Mouse (Mus musculus): Measurements from ENCODE around the gene Ndel1. TPM values are rescaled to one million over a fixed set of nuclear protein-coding genes. Genes with fewer than 3 reads are reported as not detected.

Gene Ndel1
- total and polyA plus RNA-seq, 3 experiments, result 31.1 to 46.9 (median 35.2) TPM

DNA sequence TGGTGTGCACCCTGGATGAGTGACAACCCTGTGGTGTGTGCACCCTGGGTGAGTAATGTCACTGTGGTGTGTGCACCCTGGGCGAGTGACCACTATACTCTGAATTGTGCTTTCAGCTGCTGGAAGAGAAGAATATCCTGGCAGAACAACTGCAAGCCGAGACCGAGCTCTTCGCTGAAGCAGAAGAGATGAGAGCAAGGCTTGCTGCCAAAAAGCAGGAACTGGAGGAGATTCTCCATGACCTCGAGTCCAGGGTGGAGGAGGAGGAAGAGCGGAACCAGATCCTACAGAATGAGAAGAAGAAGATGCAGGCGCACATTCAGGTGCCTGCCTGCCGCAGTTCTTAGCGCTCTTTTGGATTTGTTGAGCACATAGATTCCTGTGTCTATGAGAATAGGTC is 84.4 kb downstream of the Ndel1 start:
- H3K4me1 ChIP-seq (ENCODE audit: control insufficient read depth in 1 of 2, insufficient read depth in 2 of 2), result peaks cover 0 to 6% of the 10 kb centered on the region in 2 experiments; a peak in 1 of 4 replicates
- no peak overlapping the region for H3K4me3 ChIP-seq (replicated peaks in 1 of 3; ENCODE audit: low read depth in 2 of 3, low read length in 2 of 3, poor library complexity in 1 of 3)
- dilution Hi-C loops (cut with MboI; ENCODE audit: extremely low pct_ligation_motif_present, extremely low pct_unique_long_range_greater_than_20kb, low sequenced_read_pairs), result no loop called here
- H3K27me3 ChIP-seq (replicated peaks), result no peaks in the 10 kb centered on the region
- TF ChIP-seq KAT2A (IDR thresholded peaks at IDR 0.05; ENCODE audit: insufficient replicate concordance, low read length) (no peak), TBP (conservative IDR thresholded peaks at IDR 0.05; ENCODE audit: low read depth, low read length) (no peak), MXI1 (IDR thresholded peaks at IDR 0.05; ENCODE audit: low read depth, low read length) (no peak), SMC3 (IDR thresholded peaks at IDR 0.05; ENCODE audit: low read depth, low read length) (no peak)
- DNase-seq (ENCODE audit: extremely low read depth), result no peak
- H3K9ac ChIP-seq (ENCODE audit: insufficient read depth, low read depth), result no peak overlapping the region
- in situ Hi-C loops (cut with MboI; ENCODE audit: low pct_ligation_motif_present, low pct_unique_long_range_greater_than_20kb, low sequenced_read_pairs), result no loop called here
- H3K4me2 ChIP-seq (ENCODE audit: insufficient read depth, low read depth, poor library complexity, severe bottlenecking), result no peak overlapping the region
- no peak overlapping the region for H3K27ac ChIP-seq (ENCODE audit: insufficient read depth, low read depth)
- H3K79me2 ChIP-seq (replicated peaks; ENCODE audit: control insufficient read depth, extremely low read depth, insufficient read depth, poor library complexity, severe bottlenecking), result no peaks in the 10 kb centered on the region
- no peaks in the 10 kb centered on the region for H3K9me3 ChIP-seq (replicated peaks; ENCODE audit: low read length)
- peaks cover 0 to 3% of the 10 kb centered on the region in 2 experiments for H3K36me3 ChIP-seq (replicated peaks in 1 of 2; ENCODE audit: control insufficient read depth in 1 of 2, insufficient read depth in 1 of 2, low read length in 1 of 2)

DNA sequence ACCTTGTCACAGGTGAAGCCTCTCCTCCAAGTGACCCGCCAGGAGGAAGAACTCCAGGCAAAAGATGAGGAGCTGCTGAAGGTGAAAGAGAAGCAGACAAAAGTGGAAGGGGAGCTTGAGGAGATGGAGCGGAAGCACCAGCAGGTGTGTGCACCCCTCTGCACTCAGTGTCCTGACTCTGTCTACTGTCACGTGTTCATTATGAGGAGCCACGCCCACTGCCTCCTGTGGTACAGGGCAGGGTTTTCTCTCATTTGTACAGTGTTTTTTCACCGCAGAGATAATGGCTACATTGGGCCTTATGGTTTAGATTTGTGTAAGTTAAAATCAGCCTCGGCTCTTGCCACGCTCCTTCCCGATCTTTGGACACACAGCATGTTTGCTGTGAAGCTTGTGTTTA is 85.8 kb downstream of the Ndel1 start:
- Histone ChIP-seq H3K4me1 (ENCODE audit: control insufficient read depth in 1 of 2, insufficient read depth in 2 of 2) (peaks cover 0 to 6% of the 10 kb centered on the region in 2 experiments; a peak in 1 of 4 replicates), H3K4me2 (ENCODE audit: insufficient read depth, low read depth, poor library complexity, severe bottlenecking) (no peak overlapping the region; the same call in 1 of the 2 replicates), H3K27ac (ENCODE audit: insufficient read depth, low read depth) (no peak overlapping the region), H3K79me2 (replicated peaks; ENCODE audit: control insufficient read depth, extremely low read depth, insufficient read depth, poor library complexity, severe bottlenecking) (no peaks in the 10 kb centered on the region), H3K9ac (ENCODE audit: insufficient read depth, low read depth) (no peak overlapping the region), H3K36me3 (replicated peaks in 1 of 2; ENCODE audit: control insufficient read depth in 1 of 2, insufficient read depth in 1 of 2, low read length in 1 of 2) (no peaks in the 10 kb centered on the region), H3K27me3 (replicated peaks) (no peaks in the 10 kb centered on the region), H3K9me3 (replicated peaks; ENCODE audit: low read length) (no peaks in the 10 kb centered on the region), H3K4me3 (replicated peaks in 1 of 3; ENCODE audit: low read depth in 2 of 3, low read length in 2 of 3, poor library complexity in 1 of 3) (no peak overlapping the region)
- dilution Hi-C loops (cut with MboI; ENCODE audit: extremely low pct_ligation_motif_present, extremely low pct_unique_long_range_greater_than_20kb, low sequenced_read_pairs) (no loop called here), in situ Hi-C loops (cut with MboI; ENCODE audit: low pct_ligation_motif_present, low pct_unique_long_range_greater_than_20kb, low sequenced_read_pairs) (no loop called here)
- no peak for DNase-seq (ENCODE audit: extremely low read depth)
- no peak for TF ChIP-seq MAX (IDR thresholded peaks at IDR 0.05; ENCODE audit: low read length)
- TF ChIP-seq TBP (conservative IDR thresholded peaks at IDR 0.05; ENCODE audit: low read depth, low read length), result no peak
- TF ChIP-seq E2F4 (IDR thresholded peaks at IDR 0.05; ENCODE audit: insufficient replicate concordance, low read depth, low read length), result no peak
- TF ChIP-seq ZNF384 (IDR thresholded peaks at IDR 0.05; ENCODE audit: low read depth, low read length), result no peak
- no peak for TF ChIP-seq MYC (IDR thresholded peaks at IDR 0.05; ENCODE audit: low read depth, low read length)
- TF ChIP-seq JUN (IDR thresholded peaks at IDR 0.05; ENCODE audit: insufficient read depth, low read depth, low read length), result no peak
- no peak for TF ChIP-seq CHD2 (IDR thresholded peaks at IDR 0.05; ENCODE audit: low read length)
- TF ChIP-seq MAFK (IDR thresholded peaks at IDR 0.05; ENCODE audit: insufficient replicate concordance, low read length), result no peak
- no peak for TF ChIP-seq ETS1 (conservative IDR thresholded peaks at IDR 0.05; ENCODE audit: low read depth, low read length)
- TF ChIP-seq ZMIZ1 (IDR thresholded peaks at IDR 0.05; ENCODE audit: low read depth, low read length), result no peak
- no peak for TF ChIP-seq UBTF (IDR thresholded peaks at IDR 0.05; ENCODE audit: low read depth, low read length)
- TF ChIP-seq MAZ (IDR thresholded peaks at IDR 0.05; ENCODE audit: low read depth, low read length), result no peak
- TF ChIP-seq EP300 (IDR thresholded peaks at IDR 0.05; ENCODE audit: low read length), result no peak
- TF ChIP-seq CTCF (conservative IDR thresholded peaks at IDR 0.05 in 1 of 2, IDR thresholded peaks at IDR 0.05 in 1 of 2; ENCODE audit: low read depth in 2 of 2, low read length in 2 of 2), result no peak
- no peak for TF ChIP-seq GABPA (IDR thresholded peaks at IDR 0.05; ENCODE audit: insufficient replicate concordance, low read depth, low read length)
- no peak for TF ChIP-seq NRF1 (IDR thresholded peaks at IDR 0.05; ENCODE audit: low read depth, low read length)
- no peak for TF ChIP-seq POLR2A (IDR thresholded peaks at IDR 0.05; ENCODE audit: low read depth, low read length)
- 0 out of 2 replicates have a peak, but pooled peaks have one; percentile 28 for TF ChIP-seq BHLHE40 (IDR thresholded peaks at IDR 0.05; ENCODE audit: low read depth, low read length)
- TF ChIP-seq HCFC1 (IDR thresholded peaks at IDR 0.05; ENCODE audit: low read depth, low read length), result no peak
- TF ChIP-seq ZC3H11A (IDR thresholded peaks at IDR 0.05; ENCODE audit: low read depth, low read length), result no peak
- peak; percentile 45 for TF ChIP-seq USF1 (IDR thresholded peaks at IDR 0.05; ENCODE audit: low read depth, low read length)
- TF ChIP-seq USF2 (conservative IDR thresholded peaks at IDR 0.05; ENCODE audit: low read depth, low read length), result peak; percentile 46
- no peak for TF ChIP-seq NELFE (IDR thresholded peaks at IDR 0.05; ENCODE audit: low read depth, low read length)
- no peak for TF ChIP-seq KAT2A (IDR thresholded peaks at IDR 0.05; ENCODE audit: insufficient replicate concordance, low read length)
